Mouse (Mus musculus) left cerebral cortex, postnatal 10 days (tissue): ENCODE data around the gene Lrrc51. TPM values are rescaled to one million over a fixed set of nuclear protein-coding genes. Genes with fewer than 3 reads are reported as not detected.

Experiments used
- DNase-seq, 2 experiments: peaks; one replicate each; pipeline ENCODE4 v3.0.0; 2021 to 2022; ENCODE audit warnings: low spot score in 2 of 2, mixed read lengths in 1 of 2; ENCODE audit errors: extremely low spot score in 1 of 2
- intact Hi-C: fragments of 180-260 bp; cut with DNase I; formaldehyde crosslinking; loops from one replicate; pipeline ENCODE4 v1.15.1; 2025
- total RNA-seq, 2 experiments: library from RNA; stranded (reverse); gene quantifications; 2 replicates each; pipeline ENCODE4 v1.2.3; 2021

Gene Lrrc51
- 1 to 10 TPM; 2.8 to 4.0 TPM for total RNA-seq

DNA sequence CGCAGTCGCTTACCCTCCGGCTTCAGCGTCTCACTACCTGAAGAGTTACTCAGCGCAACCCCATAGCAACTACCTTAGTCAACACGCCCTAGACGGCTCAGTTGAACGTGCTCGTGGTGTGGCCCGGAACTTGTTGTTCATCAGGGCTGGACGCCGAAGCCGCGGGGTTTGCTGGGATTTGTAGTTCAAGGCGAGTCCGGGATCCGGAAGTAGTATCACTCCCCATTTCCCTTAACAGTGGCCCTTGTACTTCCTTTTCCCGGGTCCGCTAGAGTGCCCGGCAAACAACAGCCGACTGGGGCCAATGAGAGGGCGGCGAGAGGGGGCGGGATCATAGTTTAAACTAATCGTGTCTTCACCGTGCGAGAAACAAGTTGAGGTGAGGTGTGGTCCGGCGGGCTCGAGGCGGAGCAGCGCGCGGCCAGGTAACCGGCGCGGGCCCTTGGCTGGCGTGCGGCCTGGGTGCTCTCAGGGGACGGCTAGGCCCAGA, at the start of gene Lrrc51, which contains the start of gene Numa1:
Gene Lrrc51 (minus strand): TSS at position 145 of the 490 bp plus-strand sequence.
Gene Numa1 (plus strand): TSS at position 361 of the 490 bp plus-strand sequence.
- DNase-seq = peak; percentile 95 to 96
- intact Hi-C loops = no loop called here

DNA sequence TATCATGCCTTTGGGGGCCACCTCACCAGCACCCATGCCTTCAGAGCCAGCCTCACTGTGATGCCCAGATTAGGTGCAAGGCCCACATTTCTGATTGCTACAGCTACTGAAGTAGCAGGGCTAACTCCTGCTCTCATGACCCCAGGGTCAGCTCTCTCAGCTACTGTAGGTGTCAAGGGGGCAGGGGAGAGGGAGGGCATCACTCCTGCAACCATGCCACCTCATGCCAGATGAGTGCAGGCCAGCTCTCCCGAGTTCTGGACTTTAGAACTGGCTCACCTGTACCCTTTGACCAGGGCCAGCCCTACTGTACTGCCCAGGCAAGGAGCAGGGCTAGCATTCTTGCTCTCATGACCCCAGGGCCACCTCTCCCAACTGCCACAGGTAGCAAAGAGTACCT, 49.0 kb upstream of the Lrrc51 start:
- intact Hi-C loops = no loop called here
- DNase-seq = no peak

DNA sequence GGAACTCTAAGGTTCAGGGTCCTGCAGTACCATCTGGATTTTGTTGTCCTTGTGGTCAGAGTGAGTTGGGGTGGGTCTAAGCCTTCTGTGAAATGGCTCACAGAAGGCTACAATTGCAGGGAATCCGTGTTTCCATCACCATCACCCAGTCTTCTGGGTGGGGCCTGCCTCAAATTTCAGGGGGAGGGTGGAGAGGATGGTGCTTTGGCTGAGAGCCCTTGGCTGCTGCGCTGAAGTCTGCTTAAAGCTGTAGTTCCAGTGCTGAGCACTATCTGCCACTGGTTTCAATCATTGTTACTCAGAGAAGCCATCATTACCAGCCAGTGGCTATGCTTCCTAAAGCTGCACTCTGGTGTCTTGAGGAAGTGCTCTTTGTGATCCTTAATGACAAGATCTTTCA, 40.8 kb upstream of the Lrrc51 start:
- intact Hi-C loops = no loop called here
- peak in 1 of 2 experiments; percentile 44 for DNase-seq

DNA sequence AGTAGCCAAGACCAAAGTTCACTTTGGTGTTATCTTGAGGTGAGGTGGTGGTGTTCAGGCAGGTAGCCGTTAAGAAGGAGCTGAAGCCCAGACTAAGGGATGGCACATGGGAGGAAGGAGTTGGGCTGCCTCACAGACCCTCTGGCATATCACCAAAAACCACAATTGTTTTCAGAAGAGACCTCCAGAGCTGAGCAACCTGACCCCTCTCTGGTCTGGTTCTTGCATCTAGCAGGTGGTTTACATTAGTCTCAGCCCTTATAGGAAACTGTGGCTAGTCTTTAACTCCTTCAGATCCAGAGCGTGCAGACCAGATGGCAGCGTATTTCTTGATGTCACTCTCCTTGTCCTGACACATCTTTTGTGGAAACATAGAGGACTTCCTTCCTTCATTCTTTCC, 40.0 kb upstream of the Lrrc51 start:
- DNase-seq = no peak
- intact Hi-C loops = no loop called here

DNA sequence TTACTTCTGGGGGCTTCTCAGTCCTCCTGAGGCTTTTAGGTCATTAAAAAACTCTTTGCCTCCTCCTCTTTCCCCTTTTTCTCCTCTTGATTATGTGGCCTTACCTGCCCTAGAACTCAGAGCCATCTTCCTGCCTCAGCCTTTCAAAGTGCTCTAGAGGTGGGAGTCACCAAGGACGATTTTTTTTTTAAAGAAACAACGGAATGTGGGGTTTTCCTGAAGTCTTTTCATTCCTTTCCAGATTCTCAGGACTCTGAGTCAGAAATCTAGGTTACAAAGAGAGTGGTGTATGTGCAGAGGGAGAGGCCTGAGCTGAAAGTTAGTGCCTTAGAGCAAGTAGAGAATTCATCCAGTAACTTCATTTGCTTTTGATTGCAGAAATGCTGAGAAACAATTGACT, 38.0 kb upstream of the Lrrc51 start:
- DNase-seq = no peak
- intact Hi-C loops = no loop called here

DNA sequence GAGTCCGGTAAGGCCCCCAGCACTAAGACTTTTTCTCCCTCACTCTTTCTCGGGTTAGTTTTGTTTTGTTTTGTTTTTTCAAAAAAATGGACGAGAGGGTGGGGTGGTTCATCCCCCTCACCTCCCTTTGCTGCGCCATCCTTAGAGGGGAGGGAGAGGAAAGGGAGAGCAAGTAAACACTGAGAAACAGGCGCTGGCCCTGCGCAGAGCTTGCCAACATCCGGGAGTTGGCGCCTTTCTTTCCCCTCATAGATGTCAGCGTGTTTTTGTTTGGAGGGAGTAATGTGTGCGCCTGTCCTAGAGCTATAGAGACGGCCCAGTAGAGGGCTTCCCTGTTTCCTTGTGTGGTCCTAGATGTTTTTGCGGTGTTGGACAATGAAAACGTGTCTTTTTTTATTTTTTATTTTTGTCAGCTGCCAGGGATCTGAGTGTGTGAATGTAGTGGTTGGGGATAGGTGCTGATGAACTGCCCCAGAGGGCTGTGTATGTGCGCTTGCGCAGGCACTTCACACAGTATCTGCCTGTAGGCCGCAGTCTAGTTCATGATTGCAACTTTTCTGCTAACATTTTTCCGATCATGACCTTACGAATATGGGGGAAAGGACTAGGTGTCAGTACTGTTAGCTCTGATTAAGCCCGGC, 37.2 kb upstream of the Lrrc51 start:
- intact Hi-C loops = no loop called here
- peak; percentile 63 to 88 for DNase-seq

DNA sequence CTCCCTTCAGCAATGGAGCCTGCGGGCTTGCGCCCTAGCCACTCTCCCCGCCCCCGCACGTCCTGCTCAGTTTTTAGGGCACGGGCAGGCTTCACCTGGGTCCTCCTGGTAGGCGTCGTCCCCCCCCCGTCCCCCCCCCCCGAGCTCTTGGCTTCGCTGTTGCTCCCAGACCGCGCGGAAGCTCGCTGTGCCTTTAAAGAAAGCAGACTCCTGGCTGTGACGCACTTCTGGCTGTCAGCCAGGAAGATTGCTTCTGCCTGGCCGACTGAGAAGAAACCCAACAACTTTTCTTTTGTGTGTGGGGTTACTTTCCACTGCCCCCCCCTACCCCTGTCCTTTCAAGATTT, 36.7 kb upstream of the Lrrc51 start:
- intact Hi-C loops = no loop called here
- DNase-seq = peak; percentile 87 to 95

DNA sequence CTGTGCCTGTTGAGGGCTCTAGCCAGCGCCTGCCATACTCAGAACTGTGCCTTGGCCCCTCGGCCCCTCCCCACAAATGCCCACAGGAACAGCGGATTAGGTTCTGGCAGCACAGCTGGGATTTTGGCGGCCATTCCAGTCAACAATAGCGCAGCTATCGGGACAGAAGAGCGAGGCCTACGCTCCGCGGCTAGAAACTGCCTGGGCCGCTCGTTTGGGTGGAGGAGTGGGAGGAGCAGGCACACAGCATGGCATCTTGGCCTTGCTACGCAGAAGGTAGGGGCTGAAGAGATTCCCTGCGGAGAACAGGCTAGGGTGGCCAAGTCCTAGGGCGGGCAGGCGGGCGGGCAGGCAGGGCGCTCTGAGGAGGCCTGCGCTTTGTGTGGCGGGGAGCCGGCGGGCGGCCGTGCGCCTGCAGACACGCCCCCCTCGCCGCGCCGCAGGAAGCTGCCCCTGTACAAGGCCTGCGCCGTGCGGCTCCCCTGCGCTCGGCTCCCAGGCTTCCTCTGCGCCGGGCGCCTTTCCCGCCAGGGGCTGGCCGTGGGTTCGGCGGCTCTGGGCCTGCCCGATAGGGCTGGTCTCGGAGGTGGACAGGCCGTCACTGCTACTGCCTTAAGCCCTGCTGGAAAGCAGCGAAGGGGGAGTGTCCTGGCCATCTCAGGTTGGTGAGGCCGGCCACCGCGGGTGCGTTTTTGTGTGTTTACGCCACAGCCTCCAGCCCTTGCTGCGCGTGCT, 36.2 kb upstream of the Lrrc51 start:
- DNase-seq = peak; percentile 63 to 93
- intact Hi-C loops = no loop called here

DNA sequence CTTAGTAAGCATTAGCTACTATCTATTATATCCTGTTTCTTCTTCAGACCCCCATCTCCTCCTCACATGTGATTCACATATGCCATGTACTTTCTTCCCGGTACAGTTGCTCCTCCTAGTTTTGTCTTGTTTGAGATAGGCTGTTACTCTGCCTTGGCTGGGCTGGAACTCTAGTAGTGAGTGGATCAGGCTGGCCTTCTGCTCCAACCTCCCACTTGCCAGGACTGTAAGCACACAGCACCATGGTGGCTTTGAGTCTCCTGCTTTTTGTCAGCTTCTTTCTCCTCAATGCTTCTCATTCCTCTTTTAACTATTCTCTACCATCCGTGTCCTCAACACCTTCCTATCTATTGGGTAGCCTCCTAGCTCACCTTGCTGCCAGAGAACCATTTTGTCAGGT, 35.1 kb upstream of the Lrrc51 start:
- intact Hi-C loops = no loop called here
- DNase-seq = no peak

DNA sequence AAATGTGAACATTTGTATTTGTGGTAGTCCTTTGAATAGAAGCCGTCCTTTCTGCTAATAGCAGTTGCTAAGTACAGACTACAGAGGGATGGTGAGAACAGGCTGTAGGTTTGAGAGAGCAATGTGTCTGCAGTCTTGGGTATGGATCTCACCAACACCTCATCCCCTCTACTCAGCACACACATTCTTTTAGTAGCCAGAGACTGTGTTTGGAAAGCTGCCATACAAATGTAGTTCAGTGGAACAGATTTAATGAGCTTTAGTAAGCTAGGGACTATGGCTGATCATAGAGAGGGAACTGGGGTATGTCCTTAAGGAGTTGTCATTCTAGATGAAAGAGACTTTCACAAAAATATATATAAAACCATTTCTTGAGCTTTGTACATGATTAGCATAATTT, 33.6 kb upstream of the Lrrc51 start:
- intact Hi-C loops = no loop called here
- DNase-seq = peak in 1 of 2 experiments; percentile 26

DNA sequence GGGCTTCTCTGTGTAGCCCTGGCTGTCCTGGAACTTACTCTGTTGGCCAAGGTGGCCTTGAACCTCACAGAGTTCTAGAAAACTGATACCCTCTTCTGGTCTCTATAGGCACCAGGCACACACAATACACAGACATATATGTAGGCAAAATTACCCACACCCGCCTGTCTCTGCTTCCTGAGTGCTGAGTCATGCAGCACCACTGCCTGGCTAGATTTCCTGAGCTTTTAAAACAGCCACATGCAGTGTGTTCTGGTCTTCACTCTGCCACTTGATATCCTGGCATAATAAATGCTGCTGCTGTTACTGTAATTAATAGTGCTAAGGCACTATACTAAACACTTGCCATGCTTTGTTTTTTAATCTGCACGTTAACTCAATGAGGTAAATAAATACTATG, 31.9 kb upstream of the Lrrc51 start:
- DNase-seq = no peak
- intact Hi-C loops = no loop called here

DNA sequence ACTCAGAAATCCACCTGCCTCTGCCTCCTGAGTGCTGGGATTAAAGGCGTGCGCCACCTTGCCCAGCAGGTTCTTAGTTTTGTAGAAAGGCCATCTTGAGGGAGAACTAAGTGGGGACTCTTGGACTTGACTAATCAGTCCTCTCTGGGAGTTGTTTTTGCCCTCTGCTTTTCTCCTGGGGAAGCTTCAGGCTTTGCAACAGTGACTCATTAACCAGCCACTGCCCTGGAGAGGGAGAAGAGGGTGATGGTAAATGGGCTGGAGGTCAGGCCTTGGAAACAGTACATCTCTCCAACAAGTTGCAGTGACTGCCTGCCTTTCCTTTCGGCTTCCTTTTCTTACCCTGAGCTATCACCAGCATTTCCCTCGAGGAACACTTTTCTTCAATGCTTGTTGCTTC, 30.9 kb upstream of the Lrrc51 start:
- DNase-seq = no peak
- intact Hi-C loops = no loop called here

DNA sequence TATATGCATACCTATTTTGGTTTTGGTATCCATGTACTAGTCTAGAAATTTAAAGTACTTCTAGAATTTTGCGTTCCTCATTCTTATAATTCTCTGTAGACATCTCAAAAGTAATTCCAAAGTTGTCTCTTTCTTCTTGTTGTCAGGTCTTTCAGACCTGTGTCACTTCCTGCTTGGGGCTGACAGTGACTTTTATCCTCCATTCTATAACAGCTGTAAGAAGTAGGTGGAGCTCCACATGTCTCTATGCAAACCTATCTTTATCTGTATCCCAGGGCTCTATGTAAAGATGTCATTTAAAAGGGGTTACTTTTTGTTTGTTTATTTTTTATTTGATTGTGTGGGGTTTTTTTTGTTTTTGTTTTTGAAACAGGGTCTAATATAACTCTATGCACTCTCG, 29.9 kb upstream of the Lrrc51 start:
- no peak for DNase-seq
- intact Hi-C loops = no loop called here

DNA sequence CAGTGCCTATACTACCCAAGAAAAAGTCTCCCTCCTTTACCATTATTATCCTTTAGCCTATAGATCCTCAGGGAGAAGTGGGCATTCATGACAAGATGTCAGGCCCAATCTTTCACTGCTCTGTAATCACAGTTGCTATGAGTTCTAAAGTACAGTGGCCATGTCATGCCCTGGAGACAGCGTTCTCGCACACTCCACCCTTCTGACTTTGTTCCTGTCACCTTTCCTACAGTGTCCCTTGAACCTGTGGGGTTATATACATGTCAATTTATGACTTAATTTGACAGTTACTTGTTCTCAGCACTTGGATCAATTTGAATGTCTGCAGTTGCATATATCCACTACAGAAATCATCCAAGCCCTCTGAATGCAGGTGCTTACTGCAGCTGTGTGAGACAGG, 29.1 kb upstream of the Lrrc51 start:
- intact Hi-C loops = no loop called here
- no peak for DNase-seq

DNA sequence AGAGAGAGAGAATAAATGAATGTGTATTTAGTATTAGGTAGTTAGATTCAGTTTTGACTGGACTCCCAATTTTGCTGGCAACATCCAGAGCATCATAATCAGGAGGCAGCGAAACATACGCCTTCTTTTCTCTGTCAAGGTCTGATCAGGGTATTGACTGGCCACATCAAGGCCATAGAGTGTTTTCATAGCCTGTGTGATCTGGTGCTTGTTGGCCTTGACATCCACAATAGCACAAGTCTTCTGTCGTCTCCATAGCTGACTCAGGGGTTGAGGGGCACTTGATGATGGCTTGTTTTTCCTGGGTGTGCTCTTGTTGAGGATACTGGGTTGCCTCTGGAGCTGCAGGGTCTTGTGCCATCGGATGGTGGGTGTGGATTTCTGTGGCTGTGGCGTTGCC, 23.2 kb upstream of the Lrrc51 start:
- DNase-seq = no peak
- intact Hi-C loops = no loop called here

DNA sequence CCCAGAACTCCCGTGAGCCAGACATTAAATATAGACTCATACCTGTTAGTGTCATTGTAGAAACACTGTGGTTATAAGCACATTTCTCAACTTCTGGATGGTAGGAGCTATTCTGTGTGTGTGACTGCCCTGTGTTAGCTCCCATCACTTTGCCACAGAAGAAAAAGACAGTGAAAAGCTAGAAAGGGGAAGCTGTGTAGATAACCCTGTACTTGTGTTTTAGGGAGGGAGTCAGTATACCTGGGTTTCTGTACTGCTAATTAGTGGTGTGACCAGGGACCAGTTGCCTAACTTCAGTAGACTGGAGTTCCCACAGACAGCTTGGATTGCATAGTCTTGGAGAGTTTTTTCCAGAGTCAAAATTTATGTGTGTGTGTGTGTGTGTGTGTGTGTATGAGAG, 22.8 kb upstream of the Lrrc51 start:
- intact Hi-C loops = no loop called here
- DNase-seq = no peak

DNA sequence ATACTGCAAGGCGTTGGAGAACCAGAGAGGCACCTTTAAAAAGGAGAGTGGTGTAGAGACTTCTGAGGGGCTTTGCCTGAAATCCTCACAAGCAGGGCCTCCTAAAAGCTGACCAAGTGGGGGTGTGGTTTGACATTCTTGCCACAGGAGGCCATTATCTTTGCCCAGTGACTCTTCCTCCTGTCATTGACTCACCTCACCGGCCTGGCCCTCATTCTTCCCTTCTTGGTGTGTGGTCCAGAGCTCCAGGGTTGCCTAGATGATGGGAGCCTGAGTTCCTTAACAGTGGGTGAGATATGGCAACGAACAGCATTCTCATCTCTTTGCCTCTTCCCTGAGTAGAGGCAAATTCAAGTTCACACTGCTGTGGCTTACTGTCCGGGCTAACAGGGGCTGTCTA, 22.2 kb upstream of the Lrrc51 start:
- DNase-seq = no peak
- intact Hi-C loops = no loop called here

DNA sequence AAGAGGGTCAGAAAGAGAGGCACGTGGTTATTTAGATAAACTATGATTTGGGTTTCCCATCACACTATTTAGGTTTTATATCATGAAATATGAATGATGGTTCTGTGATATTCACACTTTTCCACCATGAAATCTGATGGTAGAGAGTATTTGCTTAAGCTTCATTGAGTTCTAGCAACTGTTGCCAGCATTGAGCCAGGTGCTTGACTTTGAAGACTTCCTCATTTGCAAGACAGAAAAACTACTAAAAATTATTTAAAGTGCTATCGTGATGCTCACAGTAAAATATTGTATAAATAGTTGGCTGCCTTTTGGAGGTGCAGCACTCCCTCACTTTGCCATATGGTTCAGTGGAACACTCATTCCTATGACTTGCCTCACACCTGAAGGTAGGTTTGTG, 21.6 kb upstream of the Lrrc51 start:
- intact Hi-C loops = no loop called here
- DNase-seq = no peak

DNA sequence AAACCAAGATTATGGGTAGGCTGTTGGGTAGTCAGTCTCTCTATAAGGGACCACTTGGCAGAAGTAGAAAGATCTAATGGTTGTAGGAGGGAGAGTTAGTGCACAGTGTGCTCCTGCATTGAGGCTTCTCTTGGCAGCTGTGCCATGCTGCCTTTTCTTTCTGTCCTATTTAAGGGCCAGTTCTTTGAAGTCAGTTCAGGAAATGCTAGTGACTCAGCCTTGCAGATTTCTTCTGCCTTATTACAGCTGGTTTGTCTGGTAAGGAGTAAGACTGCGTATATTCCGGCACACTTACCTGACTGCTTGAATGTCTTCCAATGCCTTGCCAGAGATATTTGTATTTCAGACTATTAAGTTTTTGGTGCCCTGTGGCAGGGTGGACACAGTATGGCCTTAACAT, 20.5 kb upstream of the Lrrc51 start:
- intact Hi-C loops = no loop called here
- no peak for DNase-seq

DNA sequence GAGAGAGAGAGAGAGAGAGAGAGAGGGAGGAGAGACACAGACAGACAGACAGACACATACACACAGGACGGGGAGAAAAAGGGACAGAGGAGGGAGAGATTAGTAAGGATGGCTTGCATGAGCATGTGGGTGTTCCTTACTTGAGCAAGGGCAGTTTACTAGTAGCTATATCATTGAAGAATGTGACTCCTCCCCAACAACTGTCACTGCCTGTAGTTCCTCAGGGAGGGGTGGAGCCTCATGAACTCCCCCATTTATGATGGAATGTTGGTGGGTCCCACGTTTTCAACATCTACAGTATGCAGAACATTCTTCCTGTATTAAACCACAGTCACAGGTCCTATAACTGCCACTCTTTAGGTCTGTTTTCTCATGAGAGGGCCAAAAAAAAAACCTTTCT, 18.4 kb upstream of the Lrrc51 start:
- DNase-seq = no peak
- intact Hi-C loops = no loop called here

DNA sequence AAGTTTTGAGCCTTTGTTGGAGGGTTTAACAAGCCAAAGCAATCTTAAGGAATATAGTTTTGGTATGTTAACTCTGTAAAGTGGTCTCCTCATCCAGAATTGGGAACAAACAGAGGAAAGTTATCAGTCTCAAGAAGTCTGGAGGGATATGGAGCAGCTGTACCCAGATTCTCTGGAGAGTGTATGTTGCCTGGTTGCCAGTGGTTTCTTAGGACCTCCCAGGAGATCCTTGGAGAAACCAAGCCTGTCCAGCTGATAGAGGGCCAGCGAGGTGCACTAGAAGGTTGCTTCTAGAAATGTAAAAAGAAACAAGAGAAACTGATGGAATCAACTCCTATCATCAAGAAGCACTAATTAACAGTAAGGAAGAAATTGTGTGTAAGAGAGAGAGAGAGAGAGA, 18.0 kb upstream of the Lrrc51 start:
- DNase-seq = no peak
- intact Hi-C loops = no loop called here
